Mouse (Mus musculus): Measurements from ENCODE around the gene Nup88.

- TF ChIP-seq POLR2A (IDR thresholded peaks at IDR 0.05; ENCODE audit: extremely low read depth, insufficient read depth, low read length) (no peak), CTCF (IDR thresholded peaks at IDR 0.05; ENCODE audit: extremely low read depth, insufficient read depth, low read length) (no peak)
Measured at GRCm38 (mm10) chr11:70906681-70907080, 63.1 kb downstream of the Nup88 start.
